Mouse (Mus musculus): ENCODE measurements at regions not wholly inside any gene's neighbourhood (a gene's known extent, or its start where the extent isn't known, plus 50 kb on each side); places are given as distances from the start of the nearest gene placed in this dataset.
A peak's percentile ranks its signal among the peaks of the same experiment; 100 is the strongest.

- DNase-seq, result peak; percentile 20
- intact Hi-C loops (cut with DNase I), result no loop called here
Measured at GRCm38 (mm10) chr9:120628794-120629560, 57.7 kb downstream of the Rpl14 start.

DNA sequence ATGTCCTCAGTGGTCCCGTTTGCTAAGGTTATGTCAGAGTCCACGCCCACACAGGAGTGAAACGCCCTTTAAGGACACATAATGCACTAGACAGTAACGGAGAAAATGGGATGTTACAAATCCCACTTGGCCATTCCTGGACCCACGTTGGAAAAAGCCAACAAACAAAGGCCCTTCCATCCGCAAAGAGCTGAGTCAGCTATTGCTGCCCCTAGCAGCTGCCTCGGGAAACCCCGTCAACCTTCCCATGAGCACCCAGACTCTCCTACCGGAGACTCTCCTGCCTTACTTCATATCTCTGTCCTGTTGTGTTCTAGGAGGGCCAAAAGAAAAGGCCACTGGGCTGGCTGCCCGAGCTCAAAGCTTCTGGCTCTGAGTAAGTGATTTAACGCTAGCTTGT is 58.4 kb downstream of the Rpl14 start:
- no peak for DNase-seq
- intact Hi-C loops (cut with DNase I), result no loop called here

GRCm38 (mm10) chr9:120632821-120633220 is 61.6 kb downstream of the Rpl14 start:
- intact Hi-C loops (cut with DNase I), result no loop called here
- DNase-seq, result no peak

- DNase-seq, result peak; percentile 28
Measured at GRCm38 (mm10) chr9:120642656-120643055, 71.4 kb downstream of the Rpl14 start.

DNA sequence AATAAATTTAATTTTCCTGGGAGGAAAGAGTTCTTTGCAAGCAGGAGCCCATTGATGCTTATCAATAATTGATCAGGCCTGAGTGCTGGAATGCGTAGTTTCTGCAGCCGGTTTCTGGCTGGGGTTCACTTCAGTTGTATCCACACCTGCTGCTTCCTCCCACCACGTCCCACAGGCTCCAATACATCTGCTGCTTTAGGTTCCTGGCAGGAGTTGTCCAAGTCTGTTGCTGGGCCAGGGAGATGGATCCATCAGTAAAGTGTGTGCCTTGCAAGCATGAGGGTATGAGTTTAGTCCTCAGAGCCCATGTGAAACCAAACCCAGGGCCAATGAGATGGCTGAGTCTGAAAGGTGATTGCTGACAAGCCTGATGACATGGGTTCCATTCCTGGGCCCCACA is 72.1 kb downstream of the Rpl14 start:
- DNase-seq, result no peak
- intact Hi-C loops (cut with DNase I), result no loop called here

More at GRCm38 (mm10) chr9:120642656-120643055, 71.4 kb downstream of the Rpl14 start:
- intact Hi-C loops (cut with DNase I), result no loop called here

DNA sequence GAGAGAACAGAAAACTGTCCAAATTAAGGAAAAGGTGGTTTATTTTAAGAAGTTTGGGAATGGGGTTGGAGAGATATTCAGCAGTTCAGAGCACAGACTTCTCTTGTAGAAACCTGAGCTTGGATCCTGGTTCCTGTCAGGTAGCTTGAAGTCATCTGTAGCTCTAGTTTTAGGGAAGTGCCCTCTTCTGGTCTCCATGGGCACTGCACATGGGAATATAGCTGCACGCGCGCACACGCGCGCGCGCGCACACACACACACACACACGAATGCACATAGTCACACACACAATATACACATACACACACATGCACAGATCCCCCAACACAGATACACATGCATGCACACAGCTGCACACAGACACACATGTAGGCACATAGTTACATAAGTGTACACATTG is 74.5 kb downstream of the Rpl14 start:
- no peak for DNase-seq
- intact Hi-C loops (cut with DNase I), result no loop called here

GRCm38 (mm10) chr9:120646806-120647667 is 75.8 kb downstream of the Rpl14 start:
- intact Hi-C loops (cut with DNase I), result no loop called here
- DNase-seq, result peak; percentile 57

- intact Hi-C loops (cut with DNase I), result no loop called here
- peak; percentile 57 for DNase-seq
Measured at GRCm38 (mm10) chr9:120647668-120647955, 76.4 kb downstream of the Rpl14 start.

DNA sequence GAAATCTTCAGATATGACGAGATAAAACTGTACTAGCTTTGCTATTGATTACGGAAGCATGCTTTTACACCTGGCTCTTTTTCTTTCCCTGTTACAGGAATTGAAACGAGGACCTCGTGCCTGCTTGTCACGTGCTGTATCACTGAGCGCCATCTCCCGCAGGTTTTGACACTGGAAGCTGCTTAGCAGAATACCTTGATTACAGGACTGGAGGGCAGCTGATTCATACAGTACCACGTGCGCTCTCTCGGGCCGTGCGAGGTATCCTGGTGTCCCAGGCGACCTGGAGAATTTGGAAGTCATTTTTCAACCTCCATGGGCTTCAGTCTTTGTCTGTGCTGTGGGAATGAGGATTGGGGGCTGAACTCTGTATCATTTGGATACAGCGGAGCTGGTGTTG is 81.5 kb downstream of the Rpl14 start:
- DNase-seq, result no peak
- intact Hi-C loops (cut with DNase I), result no loop called here

DNA sequence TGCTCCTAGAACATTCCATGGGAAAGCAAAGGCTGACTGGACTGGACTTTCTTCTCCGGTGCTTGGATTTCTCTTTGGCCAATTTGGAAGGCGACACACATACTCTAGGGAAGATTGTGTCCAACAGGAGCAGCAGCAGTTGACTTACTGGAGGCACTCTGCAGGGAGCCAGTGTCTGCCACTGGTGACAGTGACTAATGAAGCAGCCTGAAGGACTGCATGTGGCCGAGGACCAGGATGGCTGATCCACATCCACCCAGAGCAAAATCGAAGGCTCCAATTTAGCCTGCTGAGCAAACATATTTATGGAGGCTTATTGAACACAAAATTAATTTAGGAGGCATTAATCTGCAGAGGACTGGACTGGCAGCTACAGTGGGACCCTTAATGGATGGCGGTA is 81.9 kb downstream of the Rpl14 start:
- intact Hi-C loops (cut with DNase I), result no loop called here
- DNase-seq, result no peak

DNA sequence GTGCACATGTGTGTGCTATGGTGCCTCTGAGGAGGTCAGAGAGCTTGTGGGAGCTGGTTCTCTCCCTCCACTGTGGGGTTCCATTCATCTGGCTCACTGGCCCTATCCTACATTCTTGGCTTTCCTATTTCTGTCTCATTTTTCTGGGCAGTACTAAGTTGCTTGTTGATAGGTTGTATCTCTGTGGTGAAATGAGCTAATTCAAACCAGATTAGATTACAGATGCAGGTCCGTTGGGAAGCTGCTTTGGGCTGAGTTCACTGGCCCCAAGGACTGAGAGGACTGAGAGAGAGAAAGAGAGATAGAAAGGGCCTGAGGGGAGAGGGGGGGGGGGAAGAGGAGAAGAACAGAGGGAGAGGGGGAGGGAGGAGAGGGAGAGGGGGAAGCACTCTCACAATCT is 83.5 kb downstream of the Rpl14 start:
- intact Hi-C loops (cut with DNase I), result no loop called here
- DNase-seq, result no peak

DNA sequence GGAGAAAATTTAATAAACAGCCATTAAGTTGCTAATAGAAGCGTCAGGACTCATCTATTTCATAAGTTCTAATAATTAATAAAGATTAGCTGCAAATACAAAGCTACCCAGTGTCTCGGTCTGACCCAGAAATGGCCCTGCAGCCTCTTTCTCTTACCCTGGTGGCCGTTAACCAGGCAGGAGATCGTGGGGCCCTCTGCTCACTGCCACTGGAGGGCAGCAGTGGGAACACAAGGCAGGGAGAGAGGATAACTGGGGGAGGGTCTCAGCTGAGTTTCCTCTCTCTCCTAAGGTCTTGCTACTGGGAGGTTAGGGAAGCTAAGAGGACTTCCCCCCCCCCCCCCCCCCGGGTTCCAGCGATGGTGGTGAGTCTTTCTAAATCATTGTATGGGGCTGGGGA is 85.7 kb downstream of the Rpl14 start:
- peak; percentile 43 for DNase-seq

GRCm38 (mm10) chr9:120657786-120658185 is 86.5 kb downstream of the Rpl14 start:
- intact Hi-C loops (cut with DNase I), result no loop called here
- no peak for DNase-seq

More for the DNA sequence above, 85.7 kb downstream of the Rpl14 start:
- intact Hi-C loops (cut with DNase I), result no loop called here

DNA sequence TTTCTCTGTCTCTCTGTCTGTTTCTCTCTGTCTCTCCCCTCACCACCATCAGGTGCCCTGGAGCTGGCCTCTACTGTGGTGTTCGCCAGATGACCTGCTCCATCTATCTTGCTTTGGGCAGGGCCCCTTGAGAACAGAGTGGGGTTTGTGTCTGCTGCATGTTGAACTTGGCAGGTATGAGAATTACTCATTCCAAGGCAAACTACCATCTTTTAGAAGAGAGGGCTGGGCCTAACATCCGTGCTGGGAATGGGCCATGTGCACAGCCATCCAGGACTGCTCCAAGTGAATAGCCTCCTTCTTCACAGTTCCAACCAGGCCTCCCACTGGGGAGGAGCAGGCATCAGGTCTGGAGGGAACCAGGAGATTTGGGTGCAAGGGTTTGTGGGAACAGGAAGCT is 87.3 kb downstream of the Rpl14 start:
- DNase-seq, result no peak
- intact Hi-C loops (cut with DNase I), result no loop called here

DNA sequence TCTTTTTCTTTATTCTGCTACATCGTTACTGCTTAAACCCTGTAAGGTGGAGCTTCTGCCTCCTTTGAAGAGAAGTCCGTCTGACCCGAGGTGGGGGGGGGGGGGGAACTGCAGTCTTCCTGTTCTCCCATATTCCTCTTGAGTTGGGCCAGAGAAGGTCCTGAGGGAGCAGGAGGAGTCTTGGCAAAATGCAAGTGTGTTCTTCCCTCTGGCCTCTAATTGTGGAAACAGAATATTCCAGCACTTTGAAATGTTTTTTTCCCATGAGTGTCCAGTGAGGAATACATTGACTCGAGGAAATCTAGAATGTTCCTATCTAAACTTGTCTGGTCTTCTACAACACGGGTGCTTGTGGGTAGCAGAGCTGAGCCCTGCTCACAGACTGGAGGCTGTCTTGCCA is 90.0 kb downstream of the Rpl14 start:
- DNase-seq, result no peak
- intact Hi-C loops (cut with DNase I), result no loop called here

GRCm38 (mm10) chr9:120661641-120662227 is 90.5 kb downstream of the Rpl14 start:
- intact Hi-C loops (cut with DNase I), result no loop called here
- DNase-seq, result no peak

DNA sequence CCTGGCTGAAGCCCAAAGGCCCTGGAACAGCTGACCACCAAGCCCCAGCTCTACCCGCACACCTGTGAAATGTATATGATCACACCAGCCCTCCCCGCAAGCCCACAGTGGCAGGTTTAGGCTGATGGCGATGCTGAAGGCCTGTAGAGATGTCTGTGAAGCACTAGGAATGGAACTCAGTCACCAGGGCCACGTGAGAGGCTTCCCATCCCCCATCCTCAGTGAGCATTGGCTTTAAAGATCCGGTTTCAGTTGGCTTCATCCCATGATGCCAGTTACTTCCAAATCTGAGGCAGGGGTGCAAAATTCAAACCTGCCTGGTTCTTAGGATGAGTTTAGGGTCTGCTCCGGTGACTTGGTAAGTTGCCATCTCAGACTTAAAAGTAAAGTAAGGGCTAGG is 91.9 kb downstream of the Rpl14 start:
- intact Hi-C loops (cut with DNase I), result no loop called here
- DNase-seq, result no peak

DNA sequence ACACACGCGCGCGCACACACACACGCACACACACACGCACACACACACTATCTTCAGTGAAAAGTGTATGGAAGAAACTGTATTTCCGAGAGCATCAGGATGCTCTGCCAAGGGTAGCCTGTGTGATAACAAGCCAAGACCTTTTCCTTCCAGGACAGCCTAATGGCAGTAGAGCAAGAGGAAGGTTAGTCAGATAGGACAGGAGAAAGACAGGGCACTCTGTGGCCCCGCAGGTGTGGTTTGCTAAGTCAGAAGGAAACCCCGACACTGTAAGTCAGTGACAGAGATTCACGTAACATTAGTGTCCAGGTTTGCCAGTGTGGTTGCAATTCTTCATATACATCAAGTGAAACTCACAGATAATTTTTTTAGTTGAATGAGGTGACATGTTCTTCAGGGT is 92.8 kb downstream of the Rpl14 start:
- DNase-seq, result no peak
- intact Hi-C loops (cut with DNase I), result no loop called here

DNA sequence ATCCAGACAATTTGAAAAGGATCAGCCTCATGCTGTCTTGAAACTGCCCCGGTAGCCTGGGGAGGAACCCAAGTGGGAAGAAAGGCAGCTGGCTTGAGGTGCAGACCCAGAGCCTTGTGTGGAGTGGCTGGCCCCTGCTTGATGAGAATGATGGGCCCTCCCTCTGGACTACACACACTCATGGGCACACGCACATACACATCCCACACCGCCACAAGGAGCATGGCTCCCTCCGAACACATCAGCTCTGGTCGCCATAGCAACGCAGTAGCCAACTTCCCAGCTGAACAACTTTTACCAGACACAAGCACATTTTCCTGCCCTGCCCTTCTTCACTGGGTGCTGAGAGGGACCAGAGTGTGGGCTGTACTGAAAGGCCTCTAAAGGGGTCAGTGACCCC is 101.2 kb downstream of the Rpl14 start:
- intact Hi-C loops (cut with DNase I), result no loop called here
- DNase-seq, result peak; percentile 18

DNA sequence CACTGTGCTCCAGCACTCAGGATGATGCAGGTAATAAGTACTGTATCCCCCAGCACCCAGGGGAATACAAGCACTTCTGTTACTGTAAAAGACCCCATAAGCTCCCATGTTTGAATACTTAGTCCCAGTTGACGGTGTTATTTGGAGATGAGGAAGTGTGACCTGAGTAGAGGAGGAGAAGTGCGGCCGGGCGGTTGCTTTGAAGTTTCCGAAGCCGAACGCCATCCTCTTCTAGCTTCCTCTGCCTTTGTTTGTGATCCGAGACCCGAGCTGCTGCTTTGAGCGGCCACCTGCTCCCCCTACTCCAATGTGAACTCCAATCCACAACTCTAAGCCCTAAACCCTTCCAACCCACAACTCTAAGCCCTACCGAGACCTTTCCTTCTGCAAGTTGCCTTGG is 103.6 kb downstream of the Rpl14 start:
- no peak for DNase-seq
- intact Hi-C loops (cut with DNase I), result no loop called here

DNA sequence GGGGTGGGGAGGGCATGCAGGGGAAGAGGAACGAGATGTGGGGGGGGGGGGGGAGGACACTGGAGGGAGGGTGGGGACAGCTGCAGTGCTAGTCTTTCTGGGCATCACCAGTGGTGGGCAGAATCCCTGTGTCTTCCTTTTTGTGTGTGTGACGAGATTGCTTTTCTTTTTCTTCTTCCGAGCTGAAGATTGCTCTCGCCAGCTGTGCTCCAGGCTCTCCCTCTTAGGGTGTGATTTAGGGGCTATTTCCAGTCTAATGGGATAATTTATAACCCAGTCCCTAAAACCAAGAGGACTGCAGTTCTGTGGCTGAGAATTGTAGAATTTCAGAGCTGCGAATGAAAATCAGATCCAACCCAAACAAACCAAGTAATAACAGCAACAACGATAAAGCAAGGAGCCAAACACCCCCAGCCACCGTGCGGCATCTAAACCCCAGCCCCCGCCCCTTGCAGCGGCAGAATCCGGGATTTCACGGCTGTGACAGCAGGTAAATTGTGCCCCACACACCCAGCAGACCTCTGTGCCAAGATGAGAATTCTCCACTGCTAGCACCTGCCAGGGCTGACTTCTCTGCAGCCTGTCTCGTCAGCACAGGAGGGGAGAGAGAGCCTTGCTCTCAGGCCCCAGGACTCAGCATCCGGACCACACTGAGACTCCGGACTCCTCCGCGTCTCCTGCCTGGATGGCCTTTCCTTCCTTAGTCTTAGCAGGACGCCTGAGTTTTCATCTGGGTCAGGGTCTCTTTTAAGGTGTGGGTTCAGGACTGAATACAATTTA is 104.3 kb downstream of the Rpl14 start:
- intact Hi-C loops (cut with DNase I), result no loop called here
- no peak for DNase-seq

All from left cerebral cortex, postnatal 4 days (tissue).